Mouse (Mus musculus) thymus, postnatal 4 days (tissue): Measurements from ENCODE around the gene Zfr.

Source experiments
- DNase-seq: peaks from one replicate; pipeline ENCODE4 v3.0.0; 2021

Zfr gene

GRCm38 (mm10) chr15:12217849-12218248 is 100.2 kb downstream of the Zfr start:
- no peak for DNase-seq

GRCm38 (mm10) chr15:12218583-12219382 is 101.2 kb downstream of the Zfr start:
- DNase-seq: no peak

- DNase-seq: no peak
Measured at GRCm38 (mm10) chr15:12221131-12221530, 103.5 kb downstream of the Zfr start.

- DNase-seq: no peak
Measured at GRCm38 (mm10) chr15:12222564-12223302, 105.1 kb downstream of the Zfr start.

- no peak for DNase-seq
Measured at GRCm38 (mm10) chr15:12223393-12223792, 105.8 kb downstream of the Zfr start.

DNA sequence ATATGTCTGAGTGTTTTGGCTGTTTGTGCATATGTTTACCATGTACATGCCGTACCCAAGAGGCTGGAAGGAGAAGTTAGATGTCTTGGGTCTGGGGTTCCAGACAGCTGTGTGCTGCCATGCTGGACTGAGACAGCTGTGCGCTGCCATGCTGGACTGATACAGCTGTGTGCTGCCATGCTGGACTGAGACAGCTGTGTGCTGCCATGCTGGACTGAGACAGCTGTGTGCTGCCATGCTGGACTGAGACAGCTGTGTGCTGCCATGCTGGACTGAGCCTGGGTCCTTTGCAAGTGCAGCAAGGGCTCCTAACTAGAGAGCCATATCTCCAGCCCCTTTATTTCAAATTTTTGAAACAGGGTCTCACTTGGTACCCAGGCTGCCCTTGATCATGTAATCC is 106.6 kb downstream of the Zfr start:
- DNase-seq: no peak

- DNase-seq: no peak
Measured at GRCm38 (mm10) chr15:12225062-12225461, 107.4 kb downstream of the Zfr start.

DNA sequence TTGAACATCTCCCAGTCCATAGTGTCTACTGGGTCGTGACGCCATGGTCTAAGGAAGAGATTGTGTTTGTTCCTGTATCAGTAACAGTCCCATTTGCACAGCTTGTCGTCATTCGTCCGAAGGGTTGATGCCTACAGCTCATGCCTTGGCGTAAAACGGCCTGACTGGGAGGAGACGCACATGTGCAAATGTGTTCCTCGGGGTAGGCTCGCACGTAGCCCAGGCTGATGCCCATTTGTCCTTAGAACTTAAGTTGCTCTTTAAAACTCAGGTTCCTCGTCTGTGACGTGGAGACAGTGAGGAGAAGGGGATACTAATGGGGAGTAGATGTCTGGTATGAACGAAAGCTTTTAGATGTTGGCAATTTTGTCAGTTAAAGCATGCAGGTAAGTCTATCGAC is 109.3 kb downstream of the Zfr start:
- DNase-seq: no peak

DNA sequence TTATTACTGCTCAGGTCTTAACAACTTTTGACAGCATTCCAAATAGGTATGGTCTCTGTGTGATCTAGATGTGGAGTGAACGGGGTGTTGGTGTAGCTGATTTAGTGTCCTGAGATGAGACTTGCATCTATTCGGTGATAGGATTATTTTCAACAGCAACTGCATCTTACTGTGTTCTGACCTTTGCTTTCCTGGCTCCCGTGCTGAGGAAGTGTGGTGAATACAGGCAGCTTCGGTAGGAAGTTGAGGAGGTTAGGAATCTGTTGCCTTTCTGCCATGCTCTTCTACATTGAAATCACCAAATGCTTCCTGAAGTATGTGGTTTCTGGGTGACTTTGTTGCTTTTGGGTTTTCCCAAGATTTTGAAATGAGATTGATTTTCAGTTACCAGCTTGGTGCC is 109.7 kb downstream of the Zfr start:
- DNase-seq: no peak

- peak; percentile 67 for DNase-seq
Measured at GRCm38 (mm10) chr15:12229603-12230242, 112.1 kb downstream of the Zfr start.

GRCm38 (mm10) chr15:12230243-12230935 is 112.8 kb downstream of the Zfr start:
- peak; percentile 85 for DNase-seq

- DNase-seq: no peak
Measured at GRCm38 (mm10) chr15:12231462-12231861, 113.8 kb downstream of the Zfr start.

- no peak for DNase-seq
Measured at GRCm38 (mm10) chr15:12232429-12232828, 114.8 kb downstream of the Zfr start.

GRCm38 (mm10) chr15:12233021-12233420 is 115.4 kb downstream of the Zfr start:
- DNase-seq: no peak
